Mouse (Mus musculus) forebrain, postnatal 0 days (tissue): ENCODE measurements around the gene Cyp2t4. TPM values are rescaled to one million over a fixed set of nuclear protein-coding genes. Genes with fewer than 3 reads are reported as not detected.

ENCODE experiments used
- ATAC-seq: fragments of 200-750 bp; cut with Nextera tagmentation; 2 replicates; pipeline ENCODE4 v1.8.0; 2017; ENCODE audit warnings: mild to moderate bottlenecking, moderate library complexity
- DNase-seq: peaks from one replicate; pipeline ENCODE4 v3.0.0-alpha.2; 2015
- H3K27ac ChIP-seq: fragments of 300-500 bp; sonication (generic); 2 replicates; pipeline ENCODE4 v1.5.1; 2014; ENCODE audit warnings: low read depth, mild to moderate bottlenecking, antibody characterized with exemption, low read length, moderate library complexity, mixed read lengths
- H3K27me3 ChIP-seq: fragments of 300-500 bp; sonication (generic); 2 replicates; pipeline ENCODE4 v1.6.1; 2014; ENCODE audit warnings: mild to moderate bottlenecking, low read length, mixed read lengths; ENCODE audit not compliant: insufficient read depth
- H3K36me3 ChIP-seq: fragments of 300-500 bp; sonication (generic); 2 replicates; pipeline ENCODE4 v1.6.1; 2014; ENCODE audit warnings: mild to moderate bottlenecking, moderate library complexity; ENCODE audit not compliant: insufficient read depth
- H3K4me1 ChIP-seq: fragments of 300-500 bp; sonication (generic); 2 replicates; pipeline ENCODE4 v1.6.1; 2014; ENCODE audit warnings: antibody characterized with exemption; ENCODE audit not compliant: insufficient read depth
- H3K4me2 ChIP-seq: fragments of 300-500 bp; sonication (generic); 2 replicates; pipeline ENCODE4 v1.6.1; 2014; ENCODE audit warnings: low read depth, mild to moderate bottlenecking, moderate library complexity
- H3K4me3 ChIP-seq: fragments of 300-500 bp; sonication (generic); 2 replicates; pipeline ENCODE4 v1.5.1; 2014; ENCODE audit warnings: low read depth, low read length, mixed read lengths
- H3K9ac ChIP-seq: fragments of 300-500 bp; sonication (generic); 2 replicates; pipeline ENCODE4 v1.6.1; 2014; ENCODE audit warnings: mild to moderate bottlenecking
- H3K9me3 ChIP-seq: fragments of 300-500 bp; sonication (generic); 2 replicates; pipeline ENCODE4 v1.6.1; 2016; ENCODE audit warnings: low read length
- CTCF ChIP-seq: sonication (generic); IDR thresholded peaks from 2 replicates; pipeline ENCODE4 v1.5.1; 2016; ENCODE audit warnings: antibody characterized with exemption, control low read depth, low read depth
- WGBS: fragments of 180-500 bp; shearing (Covaris S2); extraction: QIAGEN DNeasy Blood & Tissue Kit; methylation state at CpG from one replicate; pipeline ENCODE4 v1.1.7; 2014; 5-methylcytosine and 5-hydroxymethylcytosine counted together
- polyA plus RNA-seq: library from polyadenylated mRNA; unstranded; fragments of >200 nt; fragmentation: Nextera tagmentation; extraction: Ambion mirVana; gene quantifications from 2 replicates; pipeline ENCODE4 v1.2.1, GENCODE M21; 2015
- total RNA-seq: library from RNA; depleted of rRNA; stranded (reverse); fragments of >200 nt; gene quantifications from 2 replicates; pipeline ENCODE4 v1.2.3, GENCODE M21; 2014

Gene Cyp2t4
- total and polyA plus RNA-seq, 2 experiments from 2014 or later: 0.34 TPM; not detected in 1

GRCm38 (mm10) chr7:27124305-27124832 lies 29.1 kb upstream of the Cyp2t4 start:
- Histone ChIP-seq H3K4me3 (no peak overlapping the region), H3K4me2 (no peak overlapping the region), H3K9ac (no peak overlapping the region), H3K36me3 (no peaks in the 10 kb centered on the region), H3K27ac (no peak overlapping the region), H3K27me3 (no peaks in the 10 kb centered on the region), H3K9me3 (no peaks in the 10 kb centered on the region), H3K4me1 (no peaks in the 10 kb centered on the region)
- DNase-seq (no peak), ATAC-seq (no peak)
- no peak for TF ChIP-seq CTCF
- WGBS: 75% methylated on average over 5 of the region's 5 CpGs

GRCm38 (mm10) chr7:27124969-27125368 lies 28.5 kb upstream of the Cyp2t4 start:
- Histone ChIP-seq H3K4me2 (no peak overlapping the region), H3K9ac (no peak overlapping the region), H3K9me3 (no peaks in the 10 kb centered on the region), H3K36me3 (no peaks in the 10 kb centered on the region), H3K4me1 (no peaks in the 10 kb centered on the region), H3K27ac (no peak overlapping the region), H3K27me3 (no peaks in the 10 kb centered on the region), H3K4me3 (no peak overlapping the region)
- no peak for TF ChIP-seq CTCF
- 82% methylated on average over 4 of the region's 4 CpGs for WGBS
- ATAC-seq: no peak
- no peak for DNase-seq

GRCm38 (mm10) chr7:27128162-27128561 lies 25.4 kb upstream of the Cyp2t4 start:
- Histone ChIP-seq H3K4me3 (no peak overlapping the region), H3K27ac (no peak overlapping the region), H3K4me1 (no peaks in the 10 kb centered on the region), H3K36me3 (no peaks in the 10 kb centered on the region), H3K27me3 (no peaks in the 10 kb centered on the region), H3K4me2 (no peak overlapping the region), H3K9ac (no peak overlapping the region), H3K9me3 (no peaks in the 10 kb centered on the region)
- DNase-seq (peak; percentile 45), ATAC-seq (peak; percentile 75)
- peak; percentile 70 for TF ChIP-seq CTCF
- 59% methylated on average over 3 of the region's 3 CpGs for WGBS

- ATAC-seq (no peak), DNase-seq (no peak)
- Histone ChIP-seq H3K4me3 (no peak overlapping the region), H3K36me3 (no peaks in the 10 kb centered on the region), H3K9me3 (no peaks in the 10 kb centered on the region), H3K4me1 (no peaks in the 10 kb centered on the region), H3K4me2 (no peak overlapping the region), H3K27ac (no peak overlapping the region), H3K9ac (no peak overlapping the region), H3K27me3 (no peaks in the 10 kb centered on the region)
- WGBS: 90% methylated on average over 13 of the region's 13 CpGs
- no peak for TF ChIP-seq CTCF
Measured at GRCm38 (mm10) chr7:27128946-27129345, 24.6 kb upstream of the Cyp2t4 start.

GRCm38 (mm10) chr7:27129811-27130210 lies 23.7 kb upstream of the Cyp2t4 start:
- H3K9me3 ChIP-seq: no peaks in the 10 kb centered on the region
- 83% methylated on average over 12 of the region's 12 CpGs for WGBS
- no peaks in the 10 kb centered on the region for H3K36me3 ChIP-seq
- no peaks in the 10 kb centered on the region for H3K4me1 ChIP-seq
- H3K4me3 ChIP-seq: no peak overlapping the region
- no peaks in the 10 kb centered on the region for H3K27me3 ChIP-seq
- no peak overlapping the region for H3K9ac ChIP-seq
- no peak for TF ChIP-seq CTCF
- no peak for DNase-seq
- ATAC-seq: no peak
- H3K4me2 ChIP-seq: no peak overlapping the region
- H3K27ac ChIP-seq: no peak overlapping the region

GRCm38 (mm10) chr7:27130521-27131370 lies 22.8 kb upstream of the Cyp2t4 start:
- Histone ChIP-seq H3K36me3 (no peaks in the 10 kb centered on the region), H3K27ac (no peak overlapping the region), H3K9ac (no peak overlapping the region), H3K27me3 (no peaks in the 10 kb centered on the region), H3K4me2 (no peak overlapping the region), H3K4me3 (no peak overlapping the region), H3K9me3 (no peaks in the 10 kb centered on the region), H3K4me1 (no peaks in the 10 kb centered on the region)
- ATAC-seq (no peak), DNase-seq (no peak)
- WGBS: 92% methylated on average over 22 of the region's 22 CpGs
- no peak for TF ChIP-seq CTCF

- Histone ChIP-seq H3K4me3 (no peak overlapping the region), H3K9me3 (no peaks in the 10 kb centered on the region), H3K9ac (no peak overlapping the region), H3K36me3 (no peaks in the 10 kb centered on the region), H3K4me1 (no peaks in the 10 kb centered on the region), H3K4me2 (no peak overlapping the region), H3K27me3 (no peaks in the 10 kb centered on the region), H3K27ac (no peak overlapping the region)
- no peak for TF ChIP-seq CTCF
- no peak for ATAC-seq
- DNase-seq: no peak
- WGBS: 64% methylated on average over 2 of the region's 2 CpGs
Measured at GRCm38 (mm10) chr7:27131387-27131786, 22.1 kb upstream of the Cyp2t4 start.
